Comparison of ENCODE assay signal across 17 mouse cellular contexts in the genomic region with DNA sequence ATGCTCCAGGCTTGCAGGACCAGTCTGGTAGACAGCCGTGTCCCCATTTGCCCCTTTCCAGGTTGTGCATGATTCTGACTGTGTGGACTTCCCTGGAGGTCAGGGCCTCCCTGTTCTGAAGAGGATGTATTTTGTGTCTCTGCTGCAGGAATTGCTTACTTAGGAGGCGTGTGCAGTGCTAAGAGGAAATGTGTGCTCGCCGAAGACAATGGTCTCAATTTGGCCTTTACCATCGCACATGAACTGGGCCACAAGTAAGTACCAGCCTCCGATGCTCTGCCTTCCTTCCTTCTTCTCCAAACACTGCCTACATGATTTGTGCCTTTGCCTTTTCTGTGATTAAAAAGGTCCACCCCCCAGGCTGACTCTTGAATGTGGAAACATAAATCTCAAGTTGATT.
DNase-seq lines count a peak whose midpoint lies in the region; ATAC-seq and TF ChIP-seq lines count a peak whose summit lies in the region.
"Had no signal": no experiment of that assay in that cellular context is flagged by ENCODE, and none has a peak within 500 bp of the region (broad histone marks: within the 10 kb centered on the region; RNA-seq: fewer than 3 reads in every experiment).

No protein-coding gene starts in this region.

- no peak for TF ChIP-seq CTCF in midbrain, postnatal 0 days (IDR thresholded peaks at IDR 0.05)
- TF ChIP-seq CTCF in hindbrain, postnatal 0 days (IDR thresholded peaks at IDR 0.05; ENCODE audit: low read depth), result no peak

- peak overlapping the region; percentile 46 for H3K27ac ChIP-seq in heart, embryonic 13.5 days (replicated peaks)
- no peak overlapping the region for H3K27ac ChIP-seq in liver, embryonic 16.5 days (ENCODE audit: low read length)
- no peak overlapping the region; the same call in 1 of the 2 replicates for H3K27ac ChIP-seq in liver, embryonic 11.5 days (ENCODE audit: low read depth, low read length)
- H3K27ac ChIP-seq in midbrain, postnatal 0 days (ENCODE audit: low read depth, low read length), result no peak overlapping the region
- H3K27ac ChIP-seq in hindbrain, postnatal 0 days, result no peak overlapping the region
- H3K27ac ChIP-seq: embryonic facial prominence, embryonic 15.5 days; gastrocnemius, adult 2 months had no signal

- peaks cover 62% of the 10 kb centered on the region for H3K4me1 ChIP-seq in heart, embryonic 13.5 days
- no peaks in the 10 kb centered on the region for H3K4me1 ChIP-seq in liver, embryonic 16.5 days (ENCODE audit: control insufficient read depth, low read depth, low read length)
- peaks cover 24% of the 10 kb centered on the region for H3K4me1 ChIP-seq in liver, embryonic 11.5 days (replicated peaks; ENCODE audit: control insufficient read depth, insufficient read depth, low read length)
- peaks cover 4% of the 10 kb centered on the region; the same call in 1 of the 2 replicates for H3K4me1 ChIP-seq in midbrain, postnatal 0 days (ENCODE audit: insufficient read depth, low read length)
- 0 out of 2 replicates have a peak, but pooled peaks cover 5% of the 10 kb centered on the region for H3K4me1 ChIP-seq in hindbrain, postnatal 0 days (ENCODE audit: insufficient read depth, low read length)

- H3K27me3 ChIP-seq in heart, embryonic 13.5 days (replicated peaks), result no peaks in the 10 kb centered on the region; the same call in 1 of the 2 replicates
- H3K27me3 ChIP-seq in liver, embryonic 16.5 days (ENCODE audit: control insufficient read depth, insufficient read depth, low read depth, low read length), result no peaks in the 10 kb centered on the region
- H3K27me3 ChIP-seq in liver, embryonic 11.5 days (replicated peaks; ENCODE audit: control insufficient read depth, insufficient read depth, low read length), result no peaks in the 10 kb centered on the region
- H3K27me3 ChIP-seq in midbrain, postnatal 0 days (ENCODE audit: insufficient read depth, low read length), result no peaks in the 10 kb centered on the region
- H3K27me3 ChIP-seq in hindbrain, postnatal 0 days (ENCODE audit: insufficient read depth, low read length), result no peaks in the 10 kb centered on the region
- H3K27me3 ChIP-seq: embryonic facial prominence, embryonic 15.5 days had no signal

- no peaks in the 10 kb centered on the region for H3K36me3 ChIP-seq in heart, embryonic 13.5 days
- H3K36me3 ChIP-seq in liver, embryonic 16.5 days (ENCODE audit: control insufficient read depth, insufficient read depth), result no peaks in the 10 kb centered on the region
- H3K36me3 ChIP-seq in liver, embryonic 11.5 days (ENCODE audit: control insufficient read depth, insufficient read depth, low read length), result no peaks in the 10 kb centered on the region
- H3K36me3 ChIP-seq in midbrain, postnatal 0 days (ENCODE audit: insufficient read depth, low read length), result no peaks in the 10 kb centered on the region
- no peaks in the 10 kb centered on the region for H3K36me3 ChIP-seq in hindbrain, postnatal 0 days (ENCODE audit: insufficient read depth, low read length)
- H3K36me3 ChIP-seq: embryonic facial prominence, embryonic 15.5 days; forebrain, embryonic 10.5 days had no signal

- no peaks in the 10 kb centered on the region for H3K9me3 ChIP-seq in heart, embryonic 13.5 days
- no peaks in the 10 kb centered on the region for H3K9me3 ChIP-seq in liver, embryonic 16.5 days (replicated peaks; ENCODE audit: control insufficient read depth, low read length)
- H3K9me3 ChIP-seq in liver, embryonic 11.5 days (ENCODE audit: control insufficient read depth, low read length), result no peaks in the 10 kb centered on the region
- H3K9me3 ChIP-seq in midbrain, postnatal 0 days (ENCODE audit: low read length), result no peaks in the 10 kb centered on the region
- H3K9me3 ChIP-seq in hindbrain, postnatal 0 days (ENCODE audit: low read length), result no peaks in the 10 kb centered on the region
- H3K9me3 ChIP-seq: embryonic facial prominence, embryonic 15.5 days; forebrain, embryonic 10.5 days had no signal

- no peak overlapping the region for H3K4me3 ChIP-seq in heart, embryonic 13.5 days
- H3K4me3 ChIP-seq in liver, embryonic 16.5 days (ENCODE audit: low read depth, low read length), result no peak overlapping the region
- H3K4me3 ChIP-seq in liver, embryonic 11.5 days (ENCODE audit: low read depth, low read length), result no peak overlapping the region
- H3K4me3 ChIP-seq in midbrain, postnatal 0 days (ENCODE audit: low read depth, low read length), result no peak overlapping the region
- no peak overlapping the region for H3K4me3 ChIP-seq in hindbrain, postnatal 0 days (ENCODE audit: low read length)
- H3K4me3 ChIP-seq: embryonic facial prominence, embryonic 15.5 days; forebrain, embryonic 10.5 days; gastrocnemius, adult 2 months had no signal

- no peak for ATAC-seq in heart, embryonic 13.5 days (ENCODE audit: extremely low read depth, insufficient number of reproducible peaks, low FRiP score, low TSS enrichment)
- ATAC-seq in liver, embryonic 16.5 days (ENCODE audit: low read depth), result peak; percentile 21; the same call in 1 of the 2 replicates
- no peak for ATAC-seq in liver, embryonic 11.5 days (replicated peaks; ENCODE audit: low FRiP score)
- no peak for ATAC-seq in midbrain, postnatal 0 days (ENCODE audit: low FRiP score)
- no peak for ATAC-seq in hindbrain, postnatal 0 days

- no peak for DNase-seq in heart, postnatal 14 days
- no peak for DNase-seq in liver, embryonic 11.5 days (ENCODE audit: low spot score)
- DNase-seq in thymus, postnatal 14 days, result peak; percentile 6
- DNase-seq in thymus, postnatal 0 days (ENCODE audit: low spot score), result no peak
- no peak for DNase-seq in midbrain, postnatal 0 days (ENCODE audit: low spot score)
- no peak for DNase-seq in hindbrain, postnatal 0 days (ENCODE audit: low spot score)
- DNase-seq: adrenal gland, postnatal 10 days; cerebellum, adult 11 months; cerebellum, postnatal 14 days; embryo, embryonic 11 days; gastrocnemius, adult 2 months; lung, postnatal 36 days had no signal

- H3K9ac ChIP-seq in heart, embryonic 13.5 days, result no peak overlapping the region
- no peak overlapping the region for H3K9ac ChIP-seq in liver, embryonic 16.5 days (ENCODE audit: low read depth, low read length)
- H3K9ac ChIP-seq in liver, embryonic 11.5 days (ENCODE audit: low read depth, low read length), result no peak overlapping the region
- no peak overlapping the region for H3K9ac ChIP-seq in midbrain, postnatal 0 days (replicated peaks; ENCODE audit: low read length, poor library complexity, severe bottlenecking)
- H3K9ac ChIP-seq in hindbrain, postnatal 0 days (replicated peaks; ENCODE audit: low read length), result no peak overlapping the region
- H3K9ac ChIP-seq: embryonic facial prominence, embryonic 15.5 days had no signal

- 75% methylated on average over 6 of the region's 6 CpGs for WGBS in heart, embryonic 13.5 days
- WGBS in liver, embryonic 16.5 days (ENCODE audit: insufficient replicate concordance), result 38% methylated on average over 6 of the region's 6 CpGs
- WGBS in liver, embryonic 11.5 days, result 57% methylated on average over 6 of the region's 6 CpGs
- 90% methylated on average over 6 of the region's 6 CpGs for WGBS in midbrain, postnatal 0 days
- WGBS in hindbrain, postnatal 0 days, result 82% methylated on average over 6 of the region's 6 CpGs

- intact Hi-C loops in heart, postnatal 14 days (cut with DNase I), result no loop called here

- no peak overlapping the region for H3K4me2 ChIP-seq in heart, embryonic 13.5 days
- H3K4me2 ChIP-seq in liver, embryonic 16.5 days (ENCODE audit: low read depth, low read length), result no peak overlapping the region
- no peak overlapping the region for H3K4me2 ChIP-seq in liver, embryonic 11.5 days
- no peak overlapping the region for H3K4me2 ChIP-seq in midbrain, postnatal 0 days (ENCODE audit: low read depth, low read length, poor library complexity, severe bottlenecking)
- H3K4me2 ChIP-seq in hindbrain, postnatal 0 days (ENCODE audit: low read depth, low read length), result no peak overlapping the region
- H3K4me2 ChIP-seq: embryonic facial prominence, embryonic 15.5 days; midbrain, embryonic 11.5 days had no signal
